12 mouse cellular contexts compared by ENCODE assay signal in genomic region chr12:27173151-27173550, GRCm38 (mm10).
"Had no signal": no experiment of that assay in that cellular context is flagged by ENCODE, and none has a peak within 500 bp of the region (broad histone marks: within the 10 kb centered on the region; RNA-seq: fewer than 3 reads in every experiment).

No protein-coding gene starts in this region.

- H3K27ac ChIP-seq: limb, embryonic 13.5 days; liver, embryonic 14.5 days; midbrain, embryonic 12.5 days; stomach, embryonic 15.5 days had no signal

- H3K4me2 ChIP-seq: limb, embryonic 13.5 days; midbrain, embryonic 12.5 days; stomach, embryonic 15.5 days had no signal

- H3K27me3 ChIP-seq: limb, embryonic 13.5 days; midbrain, embryonic 12.5 days; stomach, embryonic 15.5 days had no signal

- DNase-seq: kidney, adult 18-20 months; kidney, postnatal 14 days; layer of hippocampus, adult 9-11 months; layer of hippocampus, postnatal 36 days; lung, adult 18-20 months; right cerebral cortex, postnatal 14 days; thymus, adult 2 months; thymus, postnatal 25 days had no signal

- H3K9ac ChIP-seq: limb, embryonic 13.5 days; liver, embryonic 14.5 days; midbrain, embryonic 12.5 days; stomach, embryonic 15.5 days had no signal

- H3K4me3 ChIP-seq: limb, embryonic 13.5 days; midbrain, embryonic 12.5 days; stomach, embryonic 15.5 days had no signal

- H3K4me1 ChIP-seq: midbrain, embryonic 12.5 days; stomach, embryonic 15.5 days had no signal

- H3K36me3 ChIP-seq: limb, embryonic 13.5 days; midbrain, embryonic 12.5 days; stomach, embryonic 15.5 days had no signal

- H3K9me3 ChIP-seq: midbrain, embryonic 12.5 days; stomach, embryonic 15.5 days had no signal
